Mouse (Mus musculus) inflammation-experienced regulatory T-cells, adult 16 weeks (primary cell): Measurements from ENCODE around the gene Rnf19b. TPM values are rescaled to one million over a fixed set of nuclear protein-coding genes. Genes with fewer than 3 reads are reported as not detected.

ENCODE experiments used
- polyA plus RNA-seq: library from polyadenylated mRNA; unstranded; fragments of 100-300 nt; shearing (Covaris generic); gene quantifications from one replicate; pipeline ENCODE4 v1.2.1, GENCODE M21; 2017

The Rnf19b gene
- 7.6 TPM for polyA plus RNA-seq

GRCm38 (mm10) chr4:129058207-129059092, at the start of gene Rnf19b:
Gene Rnf19b, plus strand, starts transcription at chr4:129058271.

GRCm38 (mm10) chr4:129105356-129105755, 47.3 kb downstream of the Rnf19b start, which contains the start of gene Tmem54:
Gene Tmem54, plus strand, starts transcription at chr4:129105548.

GRCm38 (mm10) chr4:129121569-129122086, 63.6 kb downstream of the Rnf19b start, which contains the start of gene Hpca:
Gene Hpca, minus strand, starts transcription at chr4:129122036.

Other genes with a start within 250 kb of the Rnf19b start
- gene Trim62, start 174.7 kb upstream of the Rnf19b start, polyA plus RNA-seq, result 0.98 TPM
- 0.39 TPM for gene Azin2, start 95.8 kb upstream of the Rnf19b start, polyA plus RNA-seq
- gene Ak2, start 66.3 kb upstream of the Rnf19b start, polyA plus RNA-seq, result 166 TPM
- not detected for gene Tmem54, start 47.3 kb downstream of the Rnf19b start, polyA plus RNA-seq
- not detected for gene Hpca, start 63.8 kb downstream of the Rnf19b start, polyA plus RNA-seq
- gene Fndc5, start 78.7 kb downstream of the Rnf19b start, polyA plus RNA-seq, result 0.13 TPM
- gene S100pbp, start 131.5 kb downstream of the Rnf19b start, polyA plus RNA-seq, result 18.4 TPM
- gene Yars, start 131.5 kb downstream of the Rnf19b start, polyA plus RNA-seq, result 53.3 TPM
- 0.35 TPM for gene C77080, start 203.1 kb downstream of the Rnf19b start, polyA plus RNA-seq
- gene Sync, start 229.3 kb downstream of the Rnf19b start, polyA plus RNA-seq, result 0.24 TPM